Mouse (Mus musculus): Measurements from ENCODE around the gene Glra1.

DNA sequence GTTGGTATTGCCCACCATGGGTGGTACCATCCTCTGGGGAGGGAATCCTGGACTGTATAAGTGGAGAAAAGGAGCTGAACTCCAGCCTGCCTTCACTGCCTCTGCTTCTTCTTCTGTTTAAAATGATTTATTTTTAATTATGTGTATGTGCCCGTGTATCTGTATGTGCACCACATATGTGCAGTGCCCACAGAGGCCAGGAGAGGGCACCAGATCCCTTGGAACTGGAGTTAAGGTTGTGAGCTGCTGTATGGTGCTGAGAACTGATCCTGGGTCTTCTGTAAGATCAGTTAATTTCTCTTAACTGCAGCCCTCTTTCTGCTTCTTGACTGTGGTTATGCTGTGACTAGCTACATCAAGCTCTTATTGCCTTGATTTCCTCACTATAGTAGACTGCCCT is 62.3 kb downstream of the Glra1 start:
- TF ChIP-seq CTCF (IDR thresholded peaks at IDR 0.05; ENCODE audit: low read depth, low read length) (no peak), POLR2A (IDR thresholded peaks at IDR 0.05; ENCODE audit: extremely low read depth, insufficient read depth, low read length) (no peak)
